Mouse (Mus musculus) hindbrain, embryonic 14.5 days (tissue): Measurements from ENCODE around the gene Rbm26. TPM values are rescaled to one million over a fixed set of nuclear protein-coding genes. Genes with fewer than 3 reads are reported as not detected.

Experiments used
- ATAC-seq: fragments of 200-750 bp; cut with Nextera tagmentation; 2 replicates; pipeline ENCODE4 v1.8.0; 2017; ENCODE audit warnings: moderate number of reproducible peaks, mild to moderate bottlenecking, moderate TSS enrichment, moderate library complexity; ENCODE audit not compliant: low FRiP score
- DNase-seq: peaks from one replicate; pipeline ENCODE4 v3.0.0-alpha.2; 2015; ENCODE audit warnings: low spot score
- H3K27ac ChIP-seq: fragments of 300-500 bp; sonication (generic); 2 replicates; pipeline ENCODE4 v1.5.1; 2014; ENCODE audit warnings: mild to moderate bottlenecking, moderate library complexity
- H3K27me3 ChIP-seq: fragments of 300-500 bp; sonication (generic); 2 replicates; pipeline ENCODE4 v1.6.1; 2014; ENCODE audit warnings: mild to moderate bottlenecking, low read length, mixed read lengths; ENCODE audit not compliant: control insufficient read depth, insufficient read depth
- H3K36me3 ChIP-seq: fragments of 300-500 bp; sonication (generic); replicated peaks from 2 replicates; pipeline ENCODE4 v1.6.1; 2014; ENCODE audit not compliant: control insufficient read depth, insufficient read depth
- H3K4me1 ChIP-seq: fragments of 300-500 bp; sonication (generic); replicated peaks from 2 replicates; pipeline ENCODE4 v1.6.1; 2014; ENCODE audit warnings: antibody characterized with exemption, low read length, mixed read lengths; ENCODE audit not compliant: control insufficient read depth, insufficient read depth
- H3K4me2 ChIP-seq: fragments of 300-500 bp; sonication (generic); replicated peaks from 2 replicates; pipeline ENCODE4 v1.6.1; 2014; ENCODE audit warnings: mild to moderate bottlenecking, moderate library complexity
- H3K4me3 ChIP-seq: fragments of 300-500 bp; sonication (generic); replicated peaks from 2 replicates; pipeline ENCODE4 v1.5.1; 2014; ENCODE audit warnings: mild to moderate bottlenecking, low read length
- H3K9ac ChIP-seq: fragments of 300-500 bp; sonication (generic); 2 replicates; pipeline ENCODE4 v1.6.1; 2014
- H3K9me3 ChIP-seq: fragments of 300-500 bp; sonication (generic); 2 replicates; pipeline ENCODE4 v1.6.1; 2016; ENCODE audit warnings: low read length; ENCODE audit not compliant: control insufficient read depth
- WGBS: fragments of 180-500 bp; shearing (Covaris S2); extraction: QIAGEN DNeasy Blood & Tissue Kit; methylation state at CpG from one replicate; pipeline ENCODE4 v1.1.7; 2014; 5-methylcytosine and 5-hydroxymethylcytosine counted together
- polyA plus RNA-seq: library from polyadenylated mRNA; unstranded; fragments of >200 nt; fragmentation: Nextera tagmentation; extraction: Ambion mirVana; gene quantifications from 2 replicates; pipeline ENCODE4 v1.2.1, GENCODE M21; 2014

Rbm26 gene
- polyA plus RNA-seq, 1 experiment from 2014 or later: 40.4 TPM

DNA sequence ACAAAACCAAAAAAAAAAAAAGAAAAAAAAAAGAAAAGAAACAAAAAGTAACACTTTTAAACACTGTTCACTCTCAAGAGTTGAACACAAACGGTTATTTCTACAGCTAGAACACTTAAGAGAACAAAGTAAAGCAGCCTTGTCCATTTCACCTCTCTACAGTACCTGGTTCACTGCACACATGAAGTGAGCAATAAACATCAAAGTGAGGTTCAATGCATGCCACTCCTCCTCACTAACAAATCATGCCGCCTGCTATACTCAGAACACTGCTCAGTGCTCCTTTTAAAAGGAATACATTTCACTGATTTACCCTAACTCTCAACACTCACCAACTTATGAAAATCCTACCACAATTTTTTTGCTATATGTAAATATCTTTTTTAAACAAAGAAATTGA is 61.7 kb downstream of the Rbm26 start:
- DNase-seq (no peak), ATAC-seq (no peak)
- no peaks in the 10 kb centered on the region for H3K27me3 ChIP-seq
- peaks cover 41% of the 10 kb centered on the region for H3K36me3 ChIP-seq
- no peaks in the 10 kb centered on the region for H3K9me3 ChIP-seq
- no peak overlapping the region for H3K4me2 ChIP-seq
- H3K4me1 ChIP-seq: no peaks in the 10 kb centered on the region
- WGBS: 78% methylated on average over 2 of the region's 2 CpGs
- no peak overlapping the region for H3K27ac ChIP-seq
- no peak overlapping the region for H3K4me3 ChIP-seq
- H3K9ac ChIP-seq: no peak overlapping the region

DNA sequence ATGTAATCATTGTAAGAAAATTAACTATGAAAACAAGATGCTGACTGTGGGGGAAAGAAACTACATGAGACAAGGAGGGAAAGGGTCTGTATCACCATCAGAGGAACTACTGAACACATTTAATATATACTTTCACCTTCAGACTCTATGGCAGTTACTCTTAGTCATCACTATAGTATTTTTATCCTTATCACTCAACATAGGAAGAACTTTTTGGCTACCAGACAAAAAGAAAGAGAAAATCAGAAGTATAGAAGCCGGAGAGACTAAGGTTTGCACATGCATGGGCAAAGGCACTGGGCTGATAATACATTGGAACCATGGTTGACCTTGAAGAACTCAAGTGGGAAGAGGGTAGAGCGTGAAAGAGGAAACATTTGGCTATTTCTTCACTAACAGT is 70.9 kb downstream of the Rbm26 start:
- peaks cover 13% of the 10 kb centered on the region for H3K36me3 ChIP-seq
- H3K27me3 ChIP-seq: no peaks in the 10 kb centered on the region
- no peaks in the 10 kb centered on the region for H3K4me1 ChIP-seq
- DNase-seq (no peak), ATAC-seq (no peak)
- no peak overlapping the region for H3K4me3 ChIP-seq
- H3K27ac ChIP-seq: no peak overlapping the region
- 95% methylated on average over 2 of the region's 2 CpGs for WGBS
- H3K9ac ChIP-seq: no peak overlapping the region
- no peaks in the 10 kb centered on the region for H3K9me3 ChIP-seq
- H3K4me2 ChIP-seq: no peak overlapping the region

GRCm38 (mm10) chr14:105098861-105099260 is 78.3 kb downstream of the Rbm26 start:
- no peak for DNase-seq
- Histone ChIP-seq H3K4me3 (no peak overlapping the region), H3K9ac (no peak overlapping the region), H3K4me2 (no peak overlapping the region), H3K9me3 (no peaks in the 10 kb centered on the region), H3K27me3 (no peaks in the 10 kb centered on the region), H3K27ac (no peak overlapping the region), H3K4me1 (no peaks in the 10 kb centered on the region), H3K36me3 (no peaks in the 10 kb centered on the region)
- WGBS: 81% methylated on average over 7 of the region's 7 CpGs
- ATAC-seq: no peak

DNA sequence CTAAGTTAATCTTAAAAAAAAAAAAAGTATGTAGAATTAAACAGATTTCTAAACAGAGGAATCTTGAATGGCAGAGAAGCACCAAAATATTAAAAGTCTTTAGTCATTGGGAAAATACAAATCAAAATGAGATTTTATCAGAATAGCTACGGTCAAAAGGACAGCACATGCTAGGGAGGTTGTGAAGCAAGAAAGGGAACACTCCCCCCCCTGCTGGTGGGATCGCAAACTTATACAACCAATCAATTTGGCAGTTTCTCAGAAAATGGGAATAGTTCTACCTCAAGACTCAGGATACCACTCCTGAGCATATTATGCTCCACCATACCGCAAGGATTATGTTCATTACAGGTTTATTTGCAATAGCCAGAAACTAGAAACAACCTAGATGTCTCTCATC is 80.9 kb downstream of the Rbm26 start:
- no peak for DNase-seq
- WGBS: 55% methylated on average over 3 of the region's 3 CpGs
- Histone ChIP-seq H3K27me3 (no peaks in the 10 kb centered on the region), H3K9ac (no peak overlapping the region), H3K4me3 (no peak overlapping the region), H3K27ac (no peak overlapping the region), H3K36me3 (no peaks in the 10 kb centered on the region), H3K4me1 (no peaks in the 10 kb centered on the region), H3K4me2 (no peak overlapping the region), H3K9me3 (no peaks in the 10 kb centered on the region)
- ATAC-seq: no peak

- no peaks in the 10 kb centered on the region for H3K9me3 ChIP-seq
- WGBS: 90% methylated on average over 4 of the region's 4 CpGs
- no peaks in the 10 kb centered on the region for H3K36me3 ChIP-seq
- H3K4me3 ChIP-seq: no peak overlapping the region
- H3K4me2 ChIP-seq: no peak overlapping the region
- no peak overlapping the region for H3K9ac ChIP-seq
- H3K27me3 ChIP-seq: no peaks in the 10 kb centered on the region
- H3K27ac ChIP-seq: no peak overlapping the region
- no peaks in the 10 kb centered on the region for H3K4me1 ChIP-seq
- ATAC-seq (no peak), DNase-seq (no peak)
These were observed 90.1 kb downstream of the Rbm26 start for GRCm38 (mm10) chr14:105087001-105087400.

GRCm38 (mm10) chr14:105085332-105085993 is 91.7 kb downstream of the Rbm26 start:
- Histone ChIP-seq H3K4me2 (no peak overlapping the region), H3K4me1 (no peaks in the 10 kb centered on the region), H3K27ac (no peak overlapping the region), H3K36me3 (no peaks in the 10 kb centered on the region), H3K27me3 (no peaks in the 10 kb centered on the region), H3K4me3 (no peak overlapping the region), H3K9ac (no peak overlapping the region), H3K9me3 (no peaks in the 10 kb centered on the region)
- 79% methylated on average over 7 of the region's 7 CpGs for WGBS
- ATAC-seq (no peak), DNase-seq (no peak)

- H3K4me3 ChIP-seq: no peak overlapping the region
- no peak overlapping the region for H3K27ac ChIP-seq
- no peak overlapping the region for H3K9ac ChIP-seq
- H3K36me3 ChIP-seq: no peaks in the 10 kb centered on the region
- no peaks in the 10 kb centered on the region for H3K27me3 ChIP-seq
- no peaks in the 10 kb centered on the region for H3K9me3 ChIP-seq
- no peaks in the 10 kb centered on the region for H3K4me1 ChIP-seq
- DNase-seq (peak; percentile 47), ATAC-seq (peak; percentile 17; the same call in 1 of the 2 replicates)
- no peak overlapping the region for H3K4me2 ChIP-seq
- 25% methylated on average over 8 of the region's 8 CpGs for WGBS
These were observed 92.3 kb downstream of the Rbm26 start for GRCm38 (mm10) chr14:105084757-105085330.

GRCm38 (mm10) chr14:105084106-105084505 is 93.0 kb downstream of the Rbm26 start:
- no peaks in the 10 kb centered on the region for H3K36me3 ChIP-seq
- H3K27me3 ChIP-seq: no peaks in the 10 kb centered on the region
- no peaks in the 10 kb centered on the region for H3K4me1 ChIP-seq
- no peak overlapping the region for H3K4me2 ChIP-seq
- H3K27ac ChIP-seq: no peak overlapping the region
- H3K9me3 ChIP-seq: no peaks in the 10 kb centered on the region
- WGBS: 78% methylated on average over 11 of the region's 11 CpGs
- no peak for ATAC-seq
- DNase-seq: no peak
- H3K4me3 ChIP-seq: no peak overlapping the region
- no peak overlapping the region for H3K9ac ChIP-seq

- DNase-seq (no peak), ATAC-seq (no peak)
- no peak overlapping the region for H3K9ac ChIP-seq
- no peak overlapping the region for H3K4me2 ChIP-seq
- 94% methylated on average over 2 of the region's 2 CpGs for WGBS
- no peaks in the 10 kb centered on the region for H3K4me1 ChIP-seq
- H3K27me3 ChIP-seq: no peaks in the 10 kb centered on the region
- no peaks in the 10 kb centered on the region for H3K9me3 ChIP-seq
- no peak overlapping the region for H3K27ac ChIP-seq
- H3K4me3 ChIP-seq: no peak overlapping the region
- no peaks in the 10 kb centered on the region for H3K36me3 ChIP-seq
These were observed 102.4 kb downstream of the Rbm26 start for GRCm38 (mm10) chr14:105074776-105075175.

GRCm38 (mm10) chr14:105074376-105074775 is 102.8 kb downstream of the Rbm26 start:
- H3K4me2 ChIP-seq: no peak overlapping the region
- ATAC-seq: no peak
- H3K4me3 ChIP-seq: no peak overlapping the region
- no peak overlapping the region for H3K27ac ChIP-seq
- no peak for DNase-seq
- WGBS: 93% methylated on average over 7 of the region's 7 CpGs
- H3K9ac ChIP-seq: no peak overlapping the region
- H3K36me3 ChIP-seq: no peaks in the 10 kb centered on the region
- no peaks in the 10 kb centered on the region for H3K9me3 ChIP-seq
- no peaks in the 10 kb centered on the region for H3K27me3 ChIP-seq
- H3K4me1 ChIP-seq: no peaks in the 10 kb centered on the region
